Mouse (Mus musculus) liver, postnatal 0 days (tissue): Measurements from ENCODE around the gene St6galnac6.

ENCODE experiments used
- CTCF ChIP-seq: sonication (generic); IDR thresholded peaks from 2 replicates; pipeline ENCODE4 v1.5.1; 2016; ENCODE audit warnings: antibody characterized with exemption, low read depth
- EP300 ChIP-seq: IDR thresholded peaks from 2 replicates; pipeline ENCODE4 v1.6.1; 2016; ENCODE audit warnings: antibody characterized with exemption, low read depth, mild to moderate bottlenecking

DNA sequence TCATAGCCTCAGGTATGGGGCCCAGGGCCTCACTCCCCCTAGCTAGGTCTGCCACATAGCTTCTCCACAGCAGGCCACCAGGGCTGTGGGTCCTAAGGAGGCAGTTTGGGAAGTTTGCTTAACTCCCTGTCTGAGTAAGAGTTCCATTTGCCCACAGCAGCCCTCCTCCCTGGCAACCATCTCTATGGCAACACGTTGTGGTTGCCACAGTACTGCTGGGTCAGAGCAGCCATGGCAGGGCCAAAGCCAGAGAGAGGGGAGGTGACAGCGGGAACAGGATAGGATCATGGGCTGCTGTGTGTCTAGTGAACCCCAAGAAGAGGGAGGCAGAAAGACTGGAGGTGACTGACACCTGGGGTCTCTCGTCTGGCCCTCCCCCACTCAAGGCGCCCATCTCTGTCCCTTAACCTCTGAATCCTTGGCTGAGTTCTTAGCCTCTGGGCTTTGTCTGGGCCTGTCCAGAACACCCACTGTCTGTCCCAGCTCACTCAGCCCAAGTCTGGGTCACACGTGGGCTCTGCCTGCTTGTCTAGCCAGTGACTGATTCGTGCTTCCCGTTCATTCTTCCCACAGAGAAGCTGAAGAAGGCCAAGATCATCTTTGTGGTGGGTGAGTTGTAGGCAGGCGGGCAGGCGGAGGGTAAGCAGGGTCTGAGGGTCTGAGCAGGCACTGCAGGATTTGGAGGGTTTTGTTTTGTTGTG is 29.9 kb downstream of the St6galnac6 start:
- no peak for TF ChIP-seq CTCF
- no peak for TF ChIP-seq EP300
